ENCODE assay signal across 14 mouse cellular contexts in genomic region chr6:54789139-54789538, GRCm38 (mm10). TPM values are rescaled to one million over a fixed set of nuclear protein-coding genes. Genes with fewer than 3 reads are reported as not detected.
A peak's percentile ranks its signal among the peaks of the same experiment; 100 is the strongest.
DNase-seq lines count a peak whose midpoint lies in the region; ATAC-seq and TF ChIP-seq lines count a peak whose summit lies in the region.
"Had no signal": no experiment of that assay in that cellular context is flagged by ENCODE, and none has a peak within 500 bp of the region (broad histone marks: within the 10 kb centered on the region; RNA-seq: fewer than 3 reads in every experiment).

No protein-coding gene starts in this region.

- H3K9me3 ChIP-seq in kidney, embryonic 14.5 days (ENCODE audit: control insufficient read depth, low read length): no peaks in the 10 kb centered on the region
- H3K9me3 ChIP-seq in forebrain, embryonic 16.5 days (ENCODE audit: control insufficient read depth, low read length): no peaks in the 10 kb centered on the region
- H3K9me3 ChIP-seq: heart, embryonic 15.5 days; hindbrain, embryonic 12.5 days; limb, embryonic 12.5 days had no signal

- no peak overlapping the region for H3K4me3 ChIP-seq in kidney, adult 2 months (ENCODE audit: insufficient read depth, low read depth, low read length)
- H3K4me3 ChIP-seq in kidney, embryonic 14.5 days (ENCODE audit: low read length): no peak overlapping the region
- H3K4me3 ChIP-seq in forebrain, embryonic 16.5 days (replicated peaks; ENCODE audit: low read length): no peak overlapping the region
- H3K4me3 ChIP-seq: heart, embryonic 15.5 days; hindbrain, embryonic 12.5 days; limb, embryonic 12.5 days had no signal

- TF ChIP-seq POLR2A in kidney, adult 2 months (IDR thresholded peaks at IDR 0.05; ENCODE audit: low read depth, low read length): no peak

- peak; percentile 66 for DNase-seq in kidney, adult 2 months
- DNase-seq in 416B (ENCODE audit: low read depth): peak; percentile 10
- peak; percentile 21 to 45 for DNase-seq in kidney, postnatal 25 days
- DNase-seq in layer of hippocampus, adult 18-20 months (ENCODE audit: low spot score in 2 of 2): no peak
- DNase-seq: adrenal gland, postnatal 10 days; cerebellum, adult 9-11 months; gastrocnemius, postnatal 25 days had no signal

- TF ChIP-seq CTCF in kidney, adult 2 months (conservative IDR thresholded peaks at IDR 0.05; ENCODE audit: insufficient read depth, insufficient read length, low read depth, low read length): no peak

- 53% methylated on average over 4 of the region's 4 CpGs for WGBS in kidney, adult 2 months
- WGBS in kidney, embryonic 14.5 days: 81% methylated on average over 4 of the region's 4 CpGs
- 91% methylated on average over 4 of the region's 4 CpGs for WGBS in forebrain, embryonic 16.5 days

- no peak overlapping the region for H3K4me2 ChIP-seq in kidney, embryonic 14.5 days (replicated peaks; ENCODE audit: low read depth, low read length)
- H3K4me2 ChIP-seq in forebrain, embryonic 16.5 days (ENCODE audit: low read length): no peak overlapping the region
- H3K4me2 ChIP-seq: heart, embryonic 15.5 days; hindbrain, embryonic 12.5 days; limb, embryonic 12.5 days had no signal

- peaks cover 8% of the 10 kb centered on the region; the same call in 1 of the 2 replicates for H3K4me1 ChIP-seq in kidney, adult 2 months (ENCODE audit: control insufficient read depth, insufficient read depth, low read length)
- no peaks in the 10 kb centered on the region for H3K4me1 ChIP-seq in kidney, embryonic 14.5 days (ENCODE audit: control insufficient read depth, insufficient read depth, low read length)
- peaks cover 6% of the 10 kb centered on the region for H3K4me1 ChIP-seq in forebrain, embryonic 16.5 days (replicated peaks; ENCODE audit: control insufficient read depth, insufficient read depth, low read length)
- H3K4me1 ChIP-seq: hindbrain, embryonic 12.5 days; limb, embryonic 12.5 days had no signal

- H3K9ac ChIP-seq in kidney, embryonic 14.5 days (ENCODE audit: low read depth, low read length): no peak overlapping the region
- no peak overlapping the region for H3K9ac ChIP-seq in forebrain, embryonic 16.5 days (replicated peaks; ENCODE audit: low read depth, low read length)
- H3K9ac ChIP-seq: heart, embryonic 15.5 days; hindbrain, embryonic 12.5 days; limb, embryonic 12.5 days had no signal

- no peaks in the 10 kb centered on the region for H3K36me3 ChIP-seq in kidney, adult 2 months (ENCODE audit: control insufficient read depth, insufficient read depth, low read length)
- H3K36me3 ChIP-seq in kidney, embryonic 14.5 days (ENCODE audit: control insufficient read depth, insufficient read depth, low read length): no peaks in the 10 kb centered on the region
- H3K36me3 ChIP-seq in forebrain, embryonic 16.5 days (ENCODE audit: control insufficient read depth, insufficient read depth): no peaks in the 10 kb centered on the region
- H3K36me3 ChIP-seq: heart, embryonic 15.5 days; hindbrain, embryonic 12.5 days; limb, embryonic 12.5 days had no signal

- ATAC-seq in kidney, embryonic 14.5 days (ENCODE audit: low FRiP score, low TSS enrichment): no peak
- ATAC-seq in megakaryocyte progenitor cell, adult 5-6 weeks (replicated peaks; ENCODE audit: poor library complexity): peak; percentile 75
- ATAC-seq in forebrain, embryonic 16.5 days: no peak

- no peaks in the 10 kb centered on the region for H3K27me3 ChIP-seq in kidney, adult 2 months (replicated peaks; ENCODE audit: control insufficient read depth, insufficient read depth, low read length)
- H3K27me3 ChIP-seq in kidney, embryonic 14.5 days (ENCODE audit: control insufficient read depth, insufficient read depth, low read length): no peaks in the 10 kb centered on the region
- H3K27me3 ChIP-seq in forebrain, embryonic 16.5 days (replicated peaks; ENCODE audit: control insufficient read depth, insufficient read depth, low read length): no peaks in the 10 kb centered on the region
- H3K27me3 ChIP-seq: heart, embryonic 15.5 days; hindbrain, embryonic 12.5 days; limb, embryonic 12.5 days had no signal

- no peak overlapping the region for H3K27ac ChIP-seq in kidney, adult 2 months (ENCODE audit: insufficient read depth, low read depth, low read length)
- H3K27ac ChIP-seq in kidney, embryonic 14.5 days (ENCODE audit: low read depth, low read length): no peak overlapping the region
- H3K27ac ChIP-seq in forebrain, embryonic 16.5 days (ENCODE audit: low read length): no peak overlapping the region
- H3K27ac ChIP-seq: heart, embryonic 15.5 days; hindbrain, embryonic 12.5 days; kidney, postnatal 0 days; limb, embryonic 12.5 days had no signal

RNA-seq across cellular contexts. Expression of gene Znrf2, which starts 27.6 kb away (rescaled TPM):
- polyA plus RNA-seq in kidney, adult 2 months (2012; rRNA removed): 17.0 and 18.1 TPM in 2 replicates
- polyA plus RNA-seq in kidney, embryonic 14.5 days (2014; fragmentation: Nextera tagmentation; extraction: Ambion mirVana): 4.5 and 5.9 TPM in 2 replicates
- total RNA-seq in megakaryocyte progenitor cell, adult 5-6 weeks (2015): 71.1 and 75.3 TPM in 2 replicates
- total RNA-seq in megakaryocyte progenitor cell, adult 5-6 weeks (2017): 61.4 and 66.6 TPM in 2 replicates
- 10 to 100 TPM; 21.5 to 23.7 TPM for total RNA-seq in layer of hippocampus, adult 18-20 months (2021)
- 19.5 and 23.2 TPM in 2 replicates for polyA plus RNA-seq in forebrain, embryonic 16.5 days (2015; fragmentation: Nextera tagmentation; extraction: Ambion mirVana)

Comparison
In these comparisons a context has a peak if more than half of its experiments do, and no peak if none do; other contexts are left out.
1. DNase-seq: peak in kidney, adult 2 months (single experiment), 416B (single experiment) and kidney, postnatal 25 days (2 of 2); none in layer of hippocampus, adult 18-20 months (0 of 2).